Mouse (Mus musculus): Measurements from ENCODE around the gene Frmpd1. TPM values are rescaled to one million over a fixed set of nuclear protein-coding genes. Genes with fewer than 3 reads are reported as not detected.

The Frmpd1 gene
- polyA plus RNA-seq, 1 experiment, result 0.38 TPM

GRCm38 (mm10) chr4:45222395-45222794 is 37.7 kb downstream of the Frmpd1 start:
- no peak for DNase-seq (ENCODE audit: low read depth, low spot score)
- WGBS, result 90% methylated on average over 2 of the region's 2 CpGs

GRCm38 (mm10) chr4:45230263-45230662 is 45.6 kb downstream of the Frmpd1 start:
- DNase-seq (ENCODE audit: low read depth, low spot score), result no peak
- 78% methylated on average over 5 of the region's 5 CpGs for WGBS

- no peak for DNase-seq (ENCODE audit: low read depth, low spot score)
- 92% methylated on average over 5 of the region's 5 CpGs for WGBS
Observed at GRCm38 (mm10) chr4:45238260-45238659, 53.6 kb downstream of the Frmpd1 start.

- no peak for DNase-seq (ENCODE audit: low read depth, low spot score)
- WGBS, result 62% methylated on average over 5 of the region's 5 CpGs
Observed at GRCm38 (mm10) chr4:45241330-45241729, 56.7 kb downstream of the Frmpd1 start.

- no peak for DNase-seq (ENCODE audit: low read depth, low spot score)
- WGBS, result 62% methylated on average over 7 of the region's 7 CpGs
Observed at GRCm38 (mm10) chr4:45242163-45242562, 57.5 kb downstream of the Frmpd1 start.

- WGBS, result 55% methylated on average over 15 of the region's 15 CpGs
- DNase-seq (ENCODE audit: low read depth, low spot score), result no peak
Observed at GRCm38 (mm10) chr4:45243211-45243902, 58.7 kb downstream of the Frmpd1 start.

- WGBS, result 87% methylated on average over 8 of the region's 8 CpGs
- DNase-seq (ENCODE audit: low read depth, low spot score), result no peak
Observed at GRCm38 (mm10) chr4:45251265-45251664, 66.6 kb downstream of the Frmpd1 start.

GRCm38 (mm10) chr4:45252861-45253262 is 68.2 kb downstream of the Frmpd1 start:
- no peak for DNase-seq (ENCODE audit: low read depth, low spot score)
- WGBS, result 63% methylated on average over 9 of the region's 9 CpGs

- WGBS, result 52% methylated on average over 11 of the region's 11 CpGs
- no peak for DNase-seq (ENCODE audit: low read depth, low spot score)
Observed at GRCm38 (mm10) chr4:45253839-45254601, 69.3 kb downstream of the Frmpd1 start.

GRCm38 (mm10) chr4:45259232-45259832 is 74.7 kb downstream of the Frmpd1 start:
- 59% methylated on average over 4 of the region's 4 CpGs for WGBS
- DNase-seq (ENCODE audit: low read depth, low spot score), result no peak

- WGBS, result 86% methylated on average over 4 of the region's 4 CpGs
Observed at GRCm38 (mm10) chr4:45261551-45261950, 76.9 kb downstream of the Frmpd1 start.

GRCm38 (mm10) chr4:45267883-45268282 is 83.2 kb downstream of the Frmpd1 start:
- DNase-seq (ENCODE audit: low read depth, low spot score), result no peak
- 35% methylated on average over 3 of the region's 3 CpGs for WGBS

More at GRCm38 (mm10) chr4:45261551-45261950, 76.9 kb downstream of the Frmpd1 start:
- DNase-seq (ENCODE audit: low read depth, low spot score), result no peak

- DNase-seq (ENCODE audit: low read depth, low spot score), result no peak
- WGBS, result 61% methylated on average over 10 of the region's 10 CpGs
Observed at GRCm38 (mm10) chr4:45271041-45271452, 86.4 kb downstream of the Frmpd1 start.

- DNase-seq (ENCODE audit: low read depth, low spot score), result no peak
- 80% methylated on average over 8 of the region's 8 CpGs for WGBS
Observed at GRCm38 (mm10) chr4:45275770-45276169, 91.1 kb downstream of the Frmpd1 start.

- WGBS, result 51% methylated on average over 8 of the region's 8 CpGs
- DNase-seq (ENCODE audit: low read depth, low spot score), result no peak
Observed at GRCm38 (mm10) chr4:45279292-45279691, 94.6 kb downstream of the Frmpd1 start.

- 15% methylated on average over 4 of the region's 4 CpGs for WGBS
- no peak for DNase-seq (ENCODE audit: low read depth, low spot score)
Observed at GRCm38 (mm10) chr4:45279981-45280548, 95.4 kb downstream of the Frmpd1 start.

GRCm38 (mm10) chr4:45286318-45286717 is 101.6 kb downstream of the Frmpd1 start:
- WGBS, result 44% methylated on average over 3 of the region's 3 CpGs
- DNase-seq (ENCODE audit: low read depth, low spot score), result no peak

- DNase-seq (ENCODE audit: low read depth, low spot score), result no peak
- 80% methylated on average over 5 of the region's 5 CpGs for WGBS
Observed at GRCm38 (mm10) chr4:45287906-45288305, 103.2 kb downstream of the Frmpd1 start.

GRCm38 (mm10) chr4:45296662-45297564 is 112.2 kb downstream of the Frmpd1 start, which contains the start of gene Trmt10b:
Gene Trmt10b, plus strand, starts transcription at chr4:45297127.
- peak; percentile 87 for DNase-seq (ENCODE audit: low read depth, low spot score)
- 13% methylated on average over 27 of the region's 27 CpGs for WGBS
